Mouse (Mus musculus): ENCODE results near the gene Olfr332.
"Not testable (repeated sequence)": the region's sequence is repeated elsewhere in the genome, so short reads cannot be mapped to it uniquely, and the experiment has no call there.

Gene Olfr332

DNA sequence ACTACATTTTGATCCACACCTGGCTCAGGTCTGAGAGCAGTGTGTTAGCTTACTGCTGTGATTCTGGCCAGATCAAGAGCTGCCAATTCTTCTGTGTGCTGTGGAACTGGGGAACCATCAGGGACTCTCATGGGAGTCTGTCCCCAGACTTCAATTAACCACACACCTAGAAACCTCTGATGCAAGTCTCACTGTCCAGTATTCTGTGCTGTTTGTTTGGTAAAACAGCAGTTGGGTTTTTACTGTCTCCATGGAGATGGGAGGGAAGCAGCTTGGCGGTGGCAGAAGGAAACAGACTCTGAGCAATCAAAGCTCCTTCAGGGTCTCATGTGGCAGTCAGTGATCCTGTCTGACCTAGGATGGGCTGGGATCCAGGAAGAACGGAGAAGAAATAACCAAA lies at the start of gene Olfr332:
Gene Olfr332 (minus strand): TSS at position 101 of the 400 bp plus-strand sequence.
- DNase-seq (ENCODE audit: low spot score in 2 of 2) = no peak

DNA sequence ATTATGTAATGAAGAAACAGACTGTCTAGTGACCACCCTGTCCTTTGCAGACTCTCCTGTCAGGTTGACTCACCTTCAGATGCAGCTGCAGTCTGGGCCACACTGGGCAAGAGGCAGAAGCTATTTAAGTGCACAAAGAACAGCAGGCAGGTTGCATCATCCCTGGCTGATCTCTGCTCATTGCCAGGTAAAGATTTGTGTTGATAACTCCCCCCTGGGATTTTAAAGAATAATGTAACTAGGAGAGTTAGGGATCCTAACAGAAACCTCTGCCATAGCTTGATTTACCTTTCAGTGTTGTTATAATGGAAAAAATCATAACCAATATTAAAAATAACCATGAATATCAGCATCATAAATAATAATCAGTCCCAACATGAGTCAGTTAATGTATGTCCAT lies 42.4 kb upstream of the Olfr332 start, which contains the start of gene Olfr330:
Gene Olfr330 (minus strand): TSS at position 101 of the 400 bp plus-strand sequence.
- DNase-seq (ENCODE audit: low spot score in 2 of 2) = not testable (repeated sequence)

DNA sequence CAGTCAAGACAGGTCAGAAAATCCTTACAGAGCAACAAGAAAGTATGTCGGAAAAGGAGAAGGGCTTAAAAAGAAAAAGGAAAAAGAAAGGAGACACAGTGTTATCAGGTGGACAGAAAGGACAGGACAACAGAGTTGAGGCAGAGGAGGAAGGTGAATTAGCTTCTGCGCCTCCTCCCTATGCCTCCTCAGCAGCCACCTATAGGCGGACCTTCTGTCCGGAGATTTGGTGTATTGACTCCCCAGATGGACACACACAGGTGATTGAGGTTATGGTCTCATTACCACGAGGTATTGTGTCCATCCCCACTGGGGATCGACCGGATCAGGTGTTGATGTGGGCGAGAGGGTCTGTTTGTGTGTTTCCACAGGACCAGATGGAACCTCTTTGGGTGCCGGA lies 27.4 kb upstream of the Olfr332 start:
- DNase-seq (ENCODE audit: low spot score in 2 of 2) = peak in 1 of 2 experiments; percentile 22

DNA sequence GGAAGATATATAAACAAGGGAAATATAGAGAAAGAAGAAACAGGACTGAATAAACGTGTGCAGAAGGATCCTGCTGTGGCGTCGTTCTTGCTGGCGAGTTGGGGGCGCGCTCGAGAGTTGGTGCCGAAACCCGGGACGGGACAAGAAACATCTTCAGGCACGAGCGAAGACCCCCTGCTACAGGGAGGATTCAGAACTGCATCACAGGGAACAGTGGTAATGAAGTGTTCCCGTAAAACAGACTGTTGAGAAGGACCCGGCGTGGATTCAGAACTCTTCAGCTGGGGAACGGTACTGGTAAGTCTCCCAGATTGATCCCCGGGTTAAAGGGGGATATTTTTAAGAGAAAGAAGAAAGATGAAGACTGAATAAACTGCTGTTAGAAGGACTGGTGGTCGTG lies 26.6 kb upstream of the Olfr332 start:
- DNase-seq (ENCODE audit: low spot score in 2 of 2) = peak; percentile 10 to 60

DNA sequence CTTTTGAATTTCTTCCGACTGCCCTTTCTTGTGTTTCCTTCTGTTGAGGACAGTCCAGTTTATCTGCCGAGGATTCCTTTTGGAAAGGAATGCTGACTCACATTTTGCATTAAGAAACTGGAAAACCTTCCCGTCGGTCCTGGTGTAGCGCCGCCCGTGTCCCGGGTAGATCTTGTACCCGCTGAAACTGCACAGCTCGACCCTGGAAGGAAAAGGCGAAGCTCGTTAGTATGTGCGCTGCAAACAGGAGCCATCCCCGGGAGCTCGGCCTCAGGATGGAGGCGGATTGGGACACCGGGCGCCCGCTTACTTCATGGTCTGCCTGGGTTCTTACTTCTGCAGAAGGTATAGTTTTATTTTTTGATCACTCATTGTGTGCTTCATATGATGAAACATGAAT lies 16.7 kb upstream of the Olfr332 start:
- DNase-seq (ENCODE audit: low spot score in 2 of 2) = not testable (repeated sequence)

DNA sequence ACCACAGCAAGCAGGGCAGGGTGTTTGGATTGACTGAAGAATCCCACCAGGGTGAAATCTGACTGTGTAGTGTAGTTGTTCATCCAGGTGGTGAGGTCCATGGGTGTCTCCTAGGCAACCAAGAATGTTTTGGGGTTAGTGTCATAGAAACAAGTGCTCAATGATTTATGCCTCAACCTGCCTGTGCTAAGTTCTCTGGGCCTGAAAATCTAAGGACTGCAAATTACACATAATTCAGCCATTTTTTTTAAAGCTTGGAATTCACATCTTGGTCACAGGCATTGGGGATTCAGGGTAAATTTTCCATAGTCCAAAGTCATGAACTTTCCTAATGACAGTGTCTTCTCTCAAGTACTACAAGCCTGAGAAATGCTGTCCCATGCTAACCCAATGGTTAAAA lies 10.1 kb upstream of the Olfr332 start, which contains the start of gene Olfr331:
Gene Olfr331 (minus strand): TSS at position 101 of the 400 bp plus-strand sequence.
- not testable (repeated sequence) for DNase-seq (ENCODE audit: low spot score in 2 of 2)

DNA sequence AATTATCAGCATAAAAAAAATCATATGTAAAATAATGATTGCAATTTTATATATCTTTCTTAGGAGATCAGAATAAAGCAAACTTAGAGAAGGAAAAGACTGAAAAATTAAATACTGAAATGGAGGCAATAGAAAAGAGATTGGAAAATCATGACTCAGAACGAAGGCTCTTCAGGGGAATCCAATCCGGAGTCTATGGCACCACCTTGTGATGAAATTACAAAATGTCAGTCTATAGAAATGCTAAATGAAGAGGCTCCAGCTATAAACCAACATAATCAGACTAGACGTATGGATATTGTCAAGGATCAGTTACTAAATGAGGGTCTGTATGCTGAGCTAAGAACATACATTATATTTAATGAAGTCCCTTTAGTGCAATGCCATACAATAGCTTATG lies 6.9 kb upstream of the Olfr332 start:
- DNase-seq (ENCODE audit: low spot score in 2 of 2) = peak in 1 of 2 experiments; percentile 10

DNA sequence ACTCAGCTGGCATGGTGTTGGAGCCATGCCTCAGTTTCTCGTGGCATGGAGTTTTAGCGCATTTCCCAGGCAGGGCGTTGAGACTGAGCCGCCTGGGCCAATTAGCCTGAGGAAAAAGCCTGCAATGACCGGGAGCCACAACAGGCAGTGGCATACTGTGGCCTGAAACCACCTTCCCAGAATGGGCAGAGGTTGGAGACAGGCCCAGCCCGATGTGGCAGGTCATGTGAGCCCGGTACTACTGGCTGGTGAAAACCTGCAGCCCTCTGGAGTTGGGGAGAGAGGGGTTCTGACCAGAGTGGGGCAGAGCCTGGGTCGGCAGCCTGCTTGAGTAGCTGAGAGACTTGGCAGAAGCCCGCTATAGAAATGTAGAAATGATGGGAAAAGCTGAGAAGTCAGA lies 6.4 kb upstream of the Olfr332 start:
- no peak for DNase-seq (ENCODE audit: low spot score in 2 of 2)

DNA sequence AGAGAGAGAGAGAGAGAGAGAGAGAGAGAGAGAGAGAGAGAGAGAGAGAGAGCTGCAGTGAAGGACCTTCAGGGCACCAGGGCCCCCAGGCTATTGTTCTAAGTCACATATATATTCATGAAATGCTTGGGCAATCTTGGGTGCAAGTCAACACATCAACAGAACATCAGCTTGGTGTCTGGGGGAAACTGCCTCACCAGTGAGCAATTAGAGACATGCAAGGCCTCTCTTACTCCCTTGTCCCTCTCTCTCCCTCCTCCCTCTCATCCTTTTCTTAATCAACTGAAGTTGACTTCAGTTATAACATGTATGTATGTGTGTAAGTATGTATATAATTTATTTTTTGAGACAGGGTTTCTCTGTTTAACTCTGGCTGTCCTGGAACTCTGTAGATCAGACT lies 30.2 kb downstream of the Olfr332 start, which contains the start of gene Olfr30:
Gene Olfr30 (minus strand): TSS at position 101 of the 400 bp plus-strand sequence.
- DNase-seq (ENCODE audit: low spot score in 2 of 2) = no peak

DNA sequence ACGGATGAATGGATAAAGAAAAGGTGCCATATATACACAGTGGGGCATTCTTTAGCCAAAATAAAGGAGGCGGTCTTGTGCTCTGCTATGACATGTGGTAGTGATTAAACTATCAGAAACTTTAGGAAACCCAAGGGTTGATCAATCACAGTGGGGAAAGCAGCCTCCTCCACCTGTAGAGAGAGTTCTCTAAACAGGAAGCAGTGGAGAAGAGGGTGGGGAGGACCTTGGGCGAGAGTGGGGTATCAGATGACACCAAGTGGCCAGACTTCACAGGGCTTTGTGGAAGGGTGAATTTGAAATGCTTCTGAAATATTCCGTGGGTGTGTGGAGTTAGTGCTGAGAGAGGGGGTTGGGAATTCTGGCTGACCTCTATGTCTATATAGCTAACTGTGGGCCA lies 38.8 kb downstream of the Olfr332 start:
- no peak for DNase-seq (ENCODE audit: low spot score in 2 of 2)

DNA sequence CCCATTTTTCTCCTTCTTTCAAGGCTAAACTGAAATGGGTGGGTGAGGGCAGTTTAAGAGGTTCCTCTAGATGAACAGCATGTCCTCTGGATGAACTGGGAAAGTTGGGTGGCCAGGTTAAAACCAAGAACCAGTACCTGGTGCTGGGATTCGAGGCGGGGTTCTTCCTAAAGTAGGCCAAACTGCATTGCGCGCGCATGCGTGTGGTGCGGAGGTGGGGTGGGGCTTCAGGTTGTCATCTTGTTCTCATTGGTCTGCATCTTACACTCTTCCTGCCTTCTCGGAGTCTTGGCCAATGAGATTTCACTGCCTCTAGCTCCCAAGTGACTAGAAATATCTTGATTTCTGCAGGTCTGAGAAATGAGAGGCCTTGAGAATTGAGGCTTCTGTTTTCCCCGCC lies 39.6 kb downstream of the Olfr332 start, which contains the start of gene Lypd9:
Gene Lypd9 (minus strand): TSS at position 165 of the 400 bp plus-strand sequence.
- no peak for DNase-seq (ENCODE audit: low spot score in 2 of 2)
